ENCODE assay signal across 30 mouse cellular contexts in the genomic region with DNA sequence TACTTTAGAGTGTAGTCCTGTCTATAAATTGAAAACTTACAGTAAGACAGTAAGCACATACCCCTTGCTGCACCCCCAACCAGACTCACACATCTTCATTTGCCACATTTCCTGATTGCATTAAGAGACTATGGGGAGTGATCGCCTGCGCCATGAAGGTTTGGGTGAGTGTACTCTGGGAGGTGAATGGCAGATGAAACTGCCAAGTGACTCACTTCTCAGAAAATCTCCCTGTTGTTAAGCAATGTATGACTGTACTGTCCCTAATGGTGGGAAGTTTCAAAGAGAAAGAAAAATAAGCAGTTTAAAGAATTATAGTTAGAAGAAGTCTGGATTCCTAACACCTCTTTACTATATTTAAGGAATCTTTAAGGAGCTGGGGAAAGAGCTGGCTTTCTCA. TPM values are rescaled to one million over a fixed set of nuclear protein-coding genes. Genes with fewer than 3 reads are reported as not detected.
DNase-seq lines count a peak whose midpoint lies in the region; ATAC-seq and TF ChIP-seq lines count a peak whose summit lies in the region.
"Had no signal": no experiment of that assay in that cellular context is flagged by ENCODE, and none has a peak within 500 bp of the region (broad histone marks: within the 10 kb centered on the region; RNA-seq: fewer than 3 reads in every experiment).

No protein-coding gene starts in this region.

- in situ Hi-C loops in Patski (cut with MboI; ENCODE audit: low pct_unique_long_range_greater_than_20kb), result no loop called here

- H3K36me3 ChIP-seq in embryonic facial prominence, embryonic 10.5 days (replicated peaks), result no peaks in the 10 kb centered on the region
- H3K36me3 ChIP-seq: embryonic facial prominence, embryonic 13.5 days; heart, embryonic 13.5 days; hindbrain, embryonic 15.5 days; intestine, embryonic 15.5 days; liver, embryonic 13.5 days; midbrain, embryonic 12.5 days; neural tube, embryonic 13.5 days had no signal

- no peak for TF ChIP-seq POLR2A in embryonic fibroblast, embryonic 13.5 days (IDR thresholded peaks at IDR 0.05; ENCODE audit: low read depth, low read length)

- CTCF ChIA-PET in Patski (lab: Charles Lee), result no interaction called here

- DNase-seq in adrenal gland, adult 8-10 months, result peak; percentile 22
- DNase-seq in adrenal gland, postnatal 10 days, result no peak
- peak; percentile 37 for DNase-seq in Patski (ENCODE audit: low read depth, low spot score)
- DNase-seq in heart, postnatal 4 days, result no peak
- DNase-seq in urinary bladder, adult 18-20 months (ENCODE audit: low spot score in 2 of 2), result no peak
- no peak for DNase-seq in embryonic facial prominence, embryonic 10.5 days (ENCODE audit: low spot score)
- DNase-seq: cerebellum, adult 8-10 months; forebrain, postnatal 0 days; gastrocnemius, postnatal 10 days; heart, adult 18-20 months; kidney, adult 9 months; kidney, postnatal 36 days; layer of hippocampus, adult 9-11 months; liver, embryonic 13.5 days; lung, embryonic 14.5 days; thymus, postnatal 14 days had no signal

- no peaks in the 10 kb centered on the region for H3K27me3 ChIP-seq in Patski
- H3K27me3 ChIP-seq in embryonic facial prominence, embryonic 10.5 days (replicated peaks; ENCODE audit: low read depth, poor library complexity, severe bottlenecking), result no peaks in the 10 kb centered on the region
- H3K27me3 ChIP-seq: embryonic facial prominence, embryonic 13.5 days; heart, embryonic 13.5 days; hindbrain, embryonic 15.5 days; intestine, embryonic 15.5 days; liver, embryonic 13.5 days; midbrain, embryonic 12.5 days; neural tube, embryonic 13.5 days had no signal

- H3K4me3 ChIP-seq in embryonic fibroblast, embryonic 13.5 days (ENCODE audit: insufficient read depth, low read length), result no peak overlapping the region
- no peak overlapping the region for H3K4me3 ChIP-seq in embryonic facial prominence, embryonic 10.5 days
- H3K4me3 ChIP-seq: embryonic facial prominence, embryonic 13.5 days; heart, embryonic 13.5 days; hindbrain, embryonic 15.5 days; intestine, embryonic 15.5 days; liver, embryonic 13.5 days; midbrain, embryonic 12.5 days; neural tube, embryonic 13.5 days had no signal

- H3K4me1 ChIP-seq in embryonic fibroblast, embryonic 13.5 days (ENCODE audit: control insufficient read depth, insufficient read depth, low read length), result no peaks in the 10 kb centered on the region; the same call in 1 of the 2 replicates
- H3K4me1 ChIP-seq in embryonic facial prominence, embryonic 10.5 days, result no peaks in the 10 kb centered on the region
- H3K4me1 ChIP-seq: embryonic facial prominence, embryonic 13.5 days; heart, embryonic 13.5 days; hindbrain, embryonic 15.5 days; intestine, embryonic 15.5 days; liver, embryonic 13.5 days; midbrain, embryonic 12.5 days; neural tube, embryonic 13.5 days had no signal

- H3K9me3 ChIP-seq in embryonic facial prominence, embryonic 10.5 days, result no peaks in the 10 kb centered on the region
- H3K9me3 ChIP-seq: embryonic facial prominence, embryonic 13.5 days; heart, embryonic 13.5 days; hindbrain, embryonic 15.5 days; intestine, embryonic 15.5 days; liver, embryonic 13.5 days; midbrain, embryonic 12.5 days; neural tube, embryonic 13.5 days had no signal

- ATAC-seq in Patski, result peak; percentile 82
- ATAC-seq in neutrophil, adult 5-6 weeks (ENCODE audit: extremely low read depth, insufficient number of reproducible peaks, low FRiP score, poor library complexity, severe bottlenecking), result peak; percentile 52; the same call in 1 of the 2 replicates
- ATAC-seq: activated CD4-positive, CD25-positive, alpha-beta regulatory T cell, adult 4 months; forebrain, postnatal 0 days; intestine, embryonic 15.5 days had no signal

- POLR2A ChIA-PET in Patski (lab: Charles Lee), result no interaction called here

- TF ChIP-seq CTCF in Patski (IDR thresholded peaks at IDR 0.05), result no peak
- no peak for TF ChIP-seq CTCF in embryonic fibroblast, embryonic 13.5 days (IDR thresholded peaks at IDR 0.05; ENCODE audit: borderline replicate concordance, insufficient read depth, low read length)

- 97% methylated on average over 2 of the region's 2 CpGs for WGBS in embryonic facial prominence, embryonic 10.5 days

- H3K27ac ChIP-seq in embryonic fibroblast, embryonic 13.5 days (ENCODE audit: insufficient read depth, low read length), result peak overlapping the region; percentile 56; the same call in 1 of the 2 replicates
- no peak overlapping the region for H3K27ac ChIP-seq in embryonic facial prominence, embryonic 10.5 days (replicated peaks)
- H3K27ac ChIP-seq: embryonic facial prominence, embryonic 13.5 days; heart, embryonic 13.5 days; hindbrain, embryonic 15.5 days; intestine, embryonic 15.5 days; liver, embryonic 13.5 days; macrophage; midbrain, embryonic 12.5 days; neural tube, embryonic 13.5 days had no signal

RNA-seq across cellular contexts. Expression of gene Tas2r135, which starts 14.2 kb away (rescaled TPM):
- 1 to 10 TPM in 3 of 4 experiments, under 1 TPM in 1; 1.00 to 5.7 (median 2.6) TPM for total RNA-seq in adrenal gland, adult 8-10 months (2022)
- total RNA-seq in adrenal gland, postnatal 10 days (2021), result 1 to 10 TPM in 1 of 2 experiments, under 1 TPM in 1; 0.99 to 2.0 TPM
- polyA plus RNA-seq in Patski (2021), result not detected
- polyA plus RNA-seq in embryonic fibroblast, embryonic 13.5 days (2011; ENCODE audit: insufficient read length, low read depth, missing spikeins), result not detected in 2 replicates
- total RNA-seq in neutrophil, adult 5-6 weeks (2017), result 7.4 and 12.2 TPM in 2 replicates
- under 1 TPM; 0.24 to 0.25 TPM for total RNA-seq in heart, postnatal 4 days (2021)
- not detected in 2 replicates for polyA plus RNA-seq in embryonic facial prominence, embryonic 10.5 days (2016; fragmentation: Nextera tagmentation; extraction: Ambion mirVana)
- total RNA-seq: forebrain, postnatal 0 days; gastrocnemius, postnatal 10 days; heart, adult 18-20 months; heart, postnatal 25 days had no signal
- polyA plus RNA-seq: embryonic facial prominence, embryonic 13.5 days; forebrain, postnatal 0 days; heart, embryonic 13.5 days; hindbrain, embryonic 15.5 days; intestine, embryonic 15.5 days; limb, embryonic 11.5 days; liver, embryonic 13.5 days; lung, embryonic 14.5 days; macrophage; midbrain, embryonic 12.5 days; neural tube, embryonic 13.5 days; testis, adult 2 months had no signal

RNA-seq across cellular contexts. Expression of gene Tas2r126, which starts 14.9 kb away (rescaled TPM):
- total RNA-seq in adrenal gland, adult 8-10 months (2022), result 1 to 10 TPM in 2 of 4 experiments, under 1 TPM in 1, not detected in 1; 0.77 to 2.5 (median 2.4) TPM
- 1 to 10 TPM in 1 of 2 experiments, under 1 TPM in 1; 0.48 to 1.3 TPM for total RNA-seq in adrenal gland, postnatal 10 days (2021)
- polyA plus RNA-seq in Patski (2021), result not detected
- not detected in 2 replicates for polyA plus RNA-seq in embryonic fibroblast, embryonic 13.5 days (2011; ENCODE audit: insufficient read length, low read depth, missing spikeins)
- 2.2 and 2.3 TPM in 2 replicates for total RNA-seq in neutrophil, adult 5-6 weeks (2017)
- total RNA-seq in heart, postnatal 4 days (2021), result not detected
- not detected in 2 replicates for polyA plus RNA-seq in embryonic facial prominence, embryonic 10.5 days (2016; fragmentation: Nextera tagmentation; extraction: Ambion mirVana)
- total RNA-seq: forebrain, postnatal 0 days; gastrocnemius, postnatal 10 days; heart, adult 18-20 months; heart, postnatal 25 days had no signal
- polyA plus RNA-seq: activated CD4-positive, CD25-positive, alpha-beta regulatory T cell, adult 4 months; embryonic facial prominence, embryonic 13.5 days; forebrain, postnatal 0 days; heart, embryonic 13.5 days; hindbrain, embryonic 15.5 days; intestine, embryonic 15.5 days; limb, embryonic 11.5 days; liver, embryonic 13.5 days; lung, embryonic 14.5 days; macrophage; midbrain, embryonic 12.5 days; neural tube, embryonic 13.5 days; testis, adult 2 months had no signal

RNA-seq across cellular contexts. Expression of gene Tas2r143, which starts 19.4 kb away (rescaled TPM):
- 1 to 10 TPM; 1.9 to 7.8 (median 3.5) TPM for total RNA-seq in adrenal gland, adult 8-10 months (2022)
- total RNA-seq in adrenal gland, postnatal 10 days (2021), result 1 to 10 TPM; 1.0 to 1.9 TPM
- not detected for polyA plus RNA-seq in Patski (2021)
- not detected in 2 replicates for polyA plus RNA-seq in embryonic fibroblast, embryonic 13.5 days (2011; ENCODE audit: insufficient read length, low read depth, missing spikeins)
- 7.2 and 12.5 TPM in 2 replicates for total RNA-seq in neutrophil, adult 5-6 weeks (2017)
- total RNA-seq in heart, postnatal 4 days (2021), result under 1 TPM in 1 of 2 experiments, not detected in 1; 0.41 TPM
- not detected in 2 replicates for polyA plus RNA-seq in embryonic facial prominence, embryonic 10.5 days (2016; fragmentation: Nextera tagmentation; extraction: Ambion mirVana)
- total RNA-seq: forebrain, postnatal 0 days; gastrocnemius, postnatal 10 days; heart, adult 18-20 months had no signal
- polyA plus RNA-seq: activated CD4-positive, CD25-positive, alpha-beta regulatory T cell, adult 4 months; embryonic facial prominence, embryonic 13.5 days; forebrain, postnatal 0 days; heart, embryonic 13.5 days; hindbrain, embryonic 15.5 days; intestine, embryonic 15.5 days; limb, embryonic 11.5 days; liver, embryonic 13.5 days; lung, embryonic 14.5 days; macrophage; midbrain, embryonic 12.5 days; neural tube, embryonic 13.5 days; testis, adult 2 months had no signal

RNA-seq across cellular contexts. Expression of gene Olfr458, which starts 45.6 kb away (rescaled TPM):
- total RNA-seq in adrenal gland, adult 8-10 months (2022), result not detected
- not detected for total RNA-seq in adrenal gland, postnatal 10 days (2021)
- polyA plus RNA-seq in Patski (2021), result not detected
- not detected in 2 replicates for polyA plus RNA-seq in embryonic fibroblast, embryonic 13.5 days (2011; ENCODE audit: insufficient read length, low read depth, missing spikeins)
- total RNA-seq in neutrophil, adult 5-6 weeks (2017), result 0.58 TPM in 1 of 2 replicates, not detected in the other
- not detected for total RNA-seq in heart, postnatal 4 days (2021)
- not detected in 2 replicates for polyA plus RNA-seq in embryonic facial prominence, embryonic 10.5 days (2016; fragmentation: Nextera tagmentation; extraction: Ambion mirVana)
- total RNA-seq: forebrain, postnatal 0 days; gastrocnemius, postnatal 10 days; heart, adult 18-20 months; heart, postnatal 25 days had no signal
- polyA plus RNA-seq: activated CD4-positive, CD25-positive, alpha-beta regulatory T cell, adult 4 months; cortical plate, adult 2 months; embryonic facial prominence, embryonic 13.5 days; forebrain, postnatal 0 days; heart, embryonic 13.5 days; intestine, embryonic 15.5 days; limb, embryonic 11.5 days; liver, embryonic 13.5 days; lung, embryonic 14.5 days; macrophage; midbrain, embryonic 12.5 days; neural tube, embryonic 13.5 days; testis, adult 2 months had no signal

RNA-seq across cellular contexts. Expression of gene Epha1, which starts 46.4 kb away (rescaled TPM):
- 1 to 10 TPM in 2 of 4 experiments, under 1 TPM in 2; 0.46 to 1.6 (median 0.99) TPM for total RNA-seq in adrenal gland, adult 8-10 months (2022)
- 1 to 10 TPM; 2.8 to 8.6 TPM for total RNA-seq in adrenal gland, postnatal 10 days (2021)
- polyA plus RNA-seq in Patski (2021), result 0.27 TPM
- polyA plus RNA-seq in embryonic fibroblast, embryonic 13.5 days (2011; ENCODE audit: insufficient read length, low read depth, missing spikeins), result 2.1 and 5.2 TPM in 2 replicates
- total RNA-seq in neutrophil, adult 5-6 weeks (2017), result 1.2 and 2.5 TPM in 2 replicates
- under 1 TPM; 0.52 to 0.70 TPM for total RNA-seq in heart, postnatal 4 days (2021)
- polyA plus RNA-seq in embryonic facial prominence, embryonic 10.5 days (2016; fragmentation: Nextera tagmentation; extraction: Ambion mirVana), result 3.9 and 5.1 TPM in 2 replicates
- polyA plus RNA-seq: macrophage had no signal

Comparison
In these comparisons a context has a peak if more than half of its experiments do, and no peak if none do; other contexts are left out.
1. DNase-seq: peak in adrenal gland, adult 8-10 months (single experiment) and Patski (single experiment); none in adrenal gland, postnatal 10 days (single experiment), heart, postnatal 4 days (single experiment), urinary bladder, adult 18-20 months (0 of 2) and embryonic facial prominence, embryonic 10.5 days (single experiment).